Mouse (Mus musculus) lung, postnatal 14 days (tissue): ENCODE results near the gene Mblac2.

Experiments used
- DNase-seq: peaks from one replicate; pipeline ENCODE4 v3.0.0; 2021

Gene Mblac2

DNA sequence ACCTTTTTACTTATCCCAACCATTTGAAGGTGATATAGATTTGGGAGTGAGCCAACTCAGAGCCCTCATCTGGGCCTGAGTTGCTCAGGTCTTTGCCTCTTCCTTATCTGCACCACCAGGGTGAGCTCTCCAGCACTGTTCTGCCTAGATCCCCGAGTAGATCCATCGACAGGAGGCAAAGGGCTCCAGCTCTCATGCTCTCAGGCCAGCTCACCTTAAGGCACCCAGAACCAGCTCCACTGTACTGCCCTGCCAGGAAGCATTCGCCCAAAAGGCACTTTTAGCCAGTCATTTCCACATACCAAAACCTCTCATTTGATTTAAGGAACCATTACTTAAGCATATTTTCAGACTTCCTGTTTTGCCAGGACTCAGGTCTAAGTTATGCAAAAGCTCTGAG lies 29.8 kb downstream of the Mblac2 start:
- no peak for DNase-seq

DNA sequence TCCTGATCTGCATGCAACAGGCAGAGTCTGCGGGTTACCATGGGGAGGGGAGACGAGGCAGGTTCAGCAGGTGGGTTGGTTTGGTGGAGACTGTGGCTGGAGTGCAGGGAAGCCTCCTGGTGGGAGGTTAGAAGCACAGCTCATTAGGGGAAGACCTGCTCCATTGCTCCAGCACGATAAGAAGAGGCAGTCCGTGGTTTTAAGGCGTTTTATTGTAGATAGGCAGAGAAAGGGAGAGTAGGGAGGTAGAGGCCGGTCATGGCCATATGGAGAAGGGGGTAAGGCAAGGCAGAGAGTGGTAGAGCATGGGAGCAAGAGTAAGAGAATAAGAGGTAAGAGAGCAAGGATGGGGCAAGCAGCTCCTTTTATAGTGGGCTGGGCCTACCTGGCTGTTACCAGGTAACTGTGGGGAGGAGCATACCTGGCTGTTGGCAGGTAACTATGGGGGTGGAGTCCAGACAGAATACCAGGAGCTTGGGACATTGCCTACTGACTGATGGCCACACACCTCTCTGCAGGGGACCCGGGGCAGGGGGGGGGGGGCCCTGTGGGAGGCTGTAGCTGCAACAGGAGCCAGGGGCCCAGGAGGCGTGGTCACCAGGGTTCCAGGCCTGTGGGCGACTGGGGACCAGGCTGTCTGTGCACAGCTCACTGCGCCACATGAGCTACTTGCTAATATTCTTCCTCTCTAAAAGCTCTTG lies 32.4 kb downstream of the Mblac2 start:
- no peak for DNase-seq

DNA sequence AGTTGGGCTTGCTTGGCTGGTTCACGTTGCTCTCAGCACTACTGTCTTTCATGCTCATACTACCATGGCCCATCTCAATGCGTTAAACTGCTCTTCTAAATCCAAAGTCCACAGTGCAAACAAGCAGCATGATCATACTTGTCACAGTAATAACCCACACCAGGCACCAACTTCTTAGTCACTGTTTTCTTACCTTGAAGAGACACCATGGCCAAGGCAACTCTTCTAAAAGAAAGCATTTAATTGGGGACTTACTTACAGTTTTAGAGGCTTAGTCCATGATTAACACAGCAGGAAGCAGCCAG lies 32.9 kb downstream of the Mblac2 start:
- no peak for DNase-seq

DNA sequence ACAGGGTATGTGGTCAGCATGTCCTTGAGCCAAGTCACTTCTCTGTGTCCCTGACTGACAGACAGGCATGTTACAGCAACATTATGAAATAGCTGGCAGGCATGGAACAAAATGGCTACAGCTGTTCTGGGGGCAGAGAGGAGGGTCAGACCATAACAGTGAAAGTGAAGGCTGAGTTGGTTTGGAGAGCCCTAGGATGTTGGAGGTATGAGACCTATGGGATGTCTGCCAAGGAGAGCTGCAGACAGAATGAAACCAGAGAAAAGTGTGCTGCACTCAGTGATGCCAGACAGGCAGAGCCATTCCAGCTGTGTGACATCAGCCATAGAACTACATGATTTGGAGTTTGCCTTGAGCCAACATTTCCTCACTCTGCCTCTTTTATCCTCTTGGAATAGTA lies 43.7 kb downstream of the Mblac2 start:
- DNase-seq, result no peak

DNA sequence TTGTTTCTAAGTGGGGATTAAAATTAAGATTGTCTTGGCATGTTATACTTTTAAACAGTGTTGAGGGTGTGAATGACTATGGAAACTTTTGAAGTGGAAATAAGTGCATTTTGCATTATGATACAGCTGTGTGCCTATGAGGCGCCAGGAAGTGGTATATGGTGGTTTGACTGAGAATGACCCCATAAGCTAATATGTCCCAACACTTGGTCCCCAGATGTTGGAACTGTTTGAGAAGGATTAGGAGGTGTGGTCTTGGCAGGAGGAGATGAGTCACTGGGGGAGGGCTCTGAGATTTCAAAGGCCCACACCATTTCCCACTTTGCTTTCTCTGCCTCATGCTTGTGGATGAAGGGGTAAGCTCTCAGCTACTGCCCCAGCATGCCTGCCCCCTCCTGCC lies 44.2 kb downstream of the Mblac2 start:
- DNase-seq, result no peak

DNA sequence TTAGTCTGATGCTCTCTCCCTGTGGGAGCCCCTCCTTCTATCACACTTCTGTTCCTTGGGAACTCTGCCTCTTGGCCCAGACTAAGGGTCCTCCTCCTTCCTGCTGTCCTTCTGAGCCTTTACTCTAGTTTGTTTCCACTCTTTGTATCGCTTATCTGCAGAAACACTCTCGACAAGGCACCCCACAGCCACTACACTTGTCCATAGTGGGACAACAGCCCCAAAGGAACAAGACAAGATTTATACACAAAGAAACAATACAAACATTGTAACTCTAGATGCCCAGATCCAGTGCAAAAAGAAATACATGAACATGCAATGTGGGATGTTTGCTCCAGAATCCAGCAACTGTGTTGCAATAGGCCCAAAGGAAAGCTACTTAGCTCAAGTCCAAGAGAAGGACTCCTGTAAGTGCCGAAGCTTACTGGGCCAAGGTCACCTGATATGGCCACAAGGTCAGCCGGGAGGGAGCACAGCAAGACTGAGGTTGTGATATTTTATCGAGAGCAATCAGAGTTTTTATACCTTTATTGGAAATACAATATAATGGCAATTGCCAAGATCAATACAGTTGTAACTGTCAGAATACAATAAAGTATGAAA lies 46.0 kb downstream of the Mblac2 start:
- no peak for DNase-seq

DNA sequence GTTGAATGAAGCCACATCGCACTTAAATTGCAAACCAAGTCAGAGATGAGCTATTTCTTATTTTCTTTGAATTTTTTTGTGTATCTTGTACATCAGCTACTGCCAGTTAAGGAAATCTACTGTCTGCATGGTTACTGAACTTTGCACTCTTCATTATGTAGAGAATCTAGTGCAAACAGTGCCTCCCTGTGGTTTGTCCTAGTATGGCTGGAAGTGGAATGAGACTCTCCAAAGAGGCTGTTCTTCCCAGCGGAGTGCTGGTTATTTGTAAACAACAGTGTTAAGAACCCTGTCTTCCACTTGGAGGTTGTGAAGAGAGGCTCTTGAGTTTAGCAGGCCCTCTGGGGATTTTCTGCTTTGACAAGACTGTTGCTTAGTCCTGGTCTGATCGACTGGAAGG lies 49.2 kb downstream of the Mblac2 start:
- DNase-seq, result peak; percentile 57

DNA sequence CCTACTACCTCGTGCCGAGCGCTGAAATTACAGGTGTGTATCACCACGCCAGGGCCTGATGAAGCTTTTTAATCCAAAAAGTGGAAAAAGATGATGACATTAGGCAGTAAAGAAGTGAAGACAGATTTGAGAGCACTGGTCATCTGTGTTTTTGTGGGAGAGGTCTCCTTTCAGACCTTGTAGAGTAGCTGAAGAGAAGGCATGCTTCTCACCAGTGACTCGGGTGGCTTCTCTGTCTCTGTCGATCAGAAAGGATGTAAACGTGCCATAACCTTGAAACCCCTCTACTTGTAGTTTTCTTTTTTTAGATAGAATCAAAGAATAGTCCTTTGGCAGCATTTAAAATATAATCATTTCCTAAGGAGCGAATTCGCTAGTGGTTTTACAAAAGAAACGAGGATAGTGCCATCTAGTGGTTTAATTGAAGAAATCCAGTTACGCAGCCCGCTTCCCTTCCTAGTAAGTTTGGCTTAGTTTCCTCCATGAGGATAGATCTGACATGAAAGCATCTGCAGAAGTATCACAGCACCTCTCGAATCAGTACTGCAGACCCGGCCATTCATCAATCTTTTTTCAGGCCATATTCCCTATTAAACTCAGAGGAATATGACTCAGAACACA lies 50.5 kb downstream of the Mblac2 start:
- DNase-seq, result peak; percentile 37

DNA sequence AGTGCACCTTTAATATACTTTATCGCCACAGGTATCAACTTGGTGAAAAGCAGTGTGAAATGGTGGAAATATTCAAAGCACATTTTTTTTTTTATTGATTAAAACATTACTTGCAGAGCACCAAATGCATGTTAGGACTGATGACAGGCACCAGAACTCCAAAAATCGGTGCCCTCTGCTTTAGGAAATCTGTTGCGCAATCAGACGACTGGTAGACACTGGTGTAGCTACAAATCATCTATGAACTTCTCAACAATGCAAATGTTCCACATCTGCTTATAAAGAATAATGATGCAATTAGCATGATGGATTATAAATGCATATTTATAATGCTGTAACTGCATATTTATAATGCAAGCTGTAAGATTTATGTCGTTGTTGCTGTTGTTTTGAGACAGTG lies 53.0 kb downstream of the Mblac2 start:
- no peak for DNase-seq

DNA sequence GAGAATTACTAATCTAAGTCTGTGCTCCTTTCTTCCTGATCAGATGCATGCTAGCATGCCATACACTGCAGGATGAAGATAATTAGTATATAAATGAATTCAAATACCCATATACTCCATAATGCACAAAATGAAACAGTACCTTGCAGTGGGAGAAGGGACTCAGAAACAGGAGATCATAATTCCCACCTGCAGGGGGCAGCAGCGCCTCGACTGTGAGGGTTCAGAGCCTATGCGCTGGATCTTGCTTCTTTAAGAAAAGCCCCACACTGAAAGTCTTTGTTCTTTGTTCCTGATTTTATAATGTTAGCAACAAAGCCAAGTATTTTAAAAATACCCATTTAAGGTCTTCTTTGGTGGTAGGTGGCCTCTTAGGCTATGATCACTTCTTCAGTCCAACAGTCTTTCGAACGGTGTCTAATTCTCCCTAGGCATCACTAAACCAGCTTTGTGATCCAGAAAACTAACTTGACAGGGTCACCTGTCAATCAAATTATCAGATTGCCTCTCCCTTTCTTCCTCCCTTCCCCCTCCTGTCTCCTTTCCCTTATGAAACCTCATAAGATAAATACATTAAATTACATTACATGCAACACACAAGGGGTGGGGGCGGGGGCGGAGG lies 56.0 kb downstream of the Mblac2 start:
- peak; percentile 74 for DNase-seq

DNA sequence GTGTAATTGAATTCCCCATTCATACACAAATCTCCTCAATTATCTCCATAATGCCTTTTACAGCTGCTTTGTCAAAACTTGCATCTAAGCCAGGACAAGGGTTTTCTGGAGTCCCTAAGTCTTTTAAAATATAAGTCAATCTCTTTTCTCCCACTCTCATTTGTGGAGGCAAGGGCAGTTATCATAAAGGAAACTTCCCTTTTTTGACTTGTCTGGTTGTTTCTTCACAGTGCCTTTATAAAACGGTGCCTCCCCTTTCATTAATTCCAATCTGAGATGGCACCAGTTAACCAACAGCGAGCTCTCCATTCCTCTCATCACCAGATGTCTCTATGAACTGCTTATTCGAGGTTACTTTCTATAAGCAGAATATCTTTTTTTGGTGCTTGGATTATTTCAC lies 65.1 kb downstream of the Mblac2 start:
- no peak for DNase-seq

DNA sequence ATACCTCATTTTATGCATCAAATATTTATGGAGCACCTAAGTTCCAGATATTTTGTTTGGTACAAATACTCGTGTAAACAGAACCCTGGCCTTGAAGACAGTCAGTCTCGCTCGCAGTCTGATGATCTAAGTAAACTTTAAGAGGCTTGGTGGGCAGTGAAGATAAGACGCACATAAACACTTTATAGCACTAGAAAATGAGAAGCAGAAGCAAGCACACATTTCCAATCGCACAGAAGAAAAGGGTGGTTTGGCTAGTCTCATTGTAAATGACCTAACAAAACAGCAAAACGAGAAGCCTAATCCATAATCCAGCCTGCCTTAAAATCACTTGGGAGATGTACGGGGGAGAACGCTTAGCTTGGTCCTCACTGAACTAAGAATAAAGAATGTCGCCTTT lies 71.3 kb downstream of the Mblac2 start:
- no peak for DNase-seq

DNA sequence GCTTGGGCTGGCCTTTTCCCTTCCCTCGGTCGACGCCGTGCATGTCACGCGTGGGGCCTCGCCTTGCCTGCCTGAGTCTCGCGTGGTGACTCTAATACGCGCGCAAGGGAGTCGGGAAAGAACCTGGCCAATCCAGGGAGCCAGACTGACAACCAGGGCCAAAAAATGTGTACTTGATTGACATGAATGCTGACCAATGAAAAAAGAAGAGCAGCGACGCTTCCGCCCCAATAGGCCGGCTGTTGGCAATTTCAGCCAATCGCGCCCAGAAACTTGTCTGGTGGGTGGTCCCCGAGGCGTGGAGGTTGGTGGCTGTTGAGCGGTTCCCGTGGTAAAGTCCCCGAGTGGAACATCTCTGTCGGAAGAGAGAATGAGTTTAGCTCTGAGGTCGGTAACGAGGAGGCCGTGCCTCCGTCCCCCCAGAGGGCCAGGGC lies 71.8 kb downstream of the Mblac2 start, which contains the start of gene Cetn3:
Cetn3 (plus strand) TSS at position 107 of the 434 bp plus-strand sequence.
- DNase-seq, result peak; percentile 92

DNA sequence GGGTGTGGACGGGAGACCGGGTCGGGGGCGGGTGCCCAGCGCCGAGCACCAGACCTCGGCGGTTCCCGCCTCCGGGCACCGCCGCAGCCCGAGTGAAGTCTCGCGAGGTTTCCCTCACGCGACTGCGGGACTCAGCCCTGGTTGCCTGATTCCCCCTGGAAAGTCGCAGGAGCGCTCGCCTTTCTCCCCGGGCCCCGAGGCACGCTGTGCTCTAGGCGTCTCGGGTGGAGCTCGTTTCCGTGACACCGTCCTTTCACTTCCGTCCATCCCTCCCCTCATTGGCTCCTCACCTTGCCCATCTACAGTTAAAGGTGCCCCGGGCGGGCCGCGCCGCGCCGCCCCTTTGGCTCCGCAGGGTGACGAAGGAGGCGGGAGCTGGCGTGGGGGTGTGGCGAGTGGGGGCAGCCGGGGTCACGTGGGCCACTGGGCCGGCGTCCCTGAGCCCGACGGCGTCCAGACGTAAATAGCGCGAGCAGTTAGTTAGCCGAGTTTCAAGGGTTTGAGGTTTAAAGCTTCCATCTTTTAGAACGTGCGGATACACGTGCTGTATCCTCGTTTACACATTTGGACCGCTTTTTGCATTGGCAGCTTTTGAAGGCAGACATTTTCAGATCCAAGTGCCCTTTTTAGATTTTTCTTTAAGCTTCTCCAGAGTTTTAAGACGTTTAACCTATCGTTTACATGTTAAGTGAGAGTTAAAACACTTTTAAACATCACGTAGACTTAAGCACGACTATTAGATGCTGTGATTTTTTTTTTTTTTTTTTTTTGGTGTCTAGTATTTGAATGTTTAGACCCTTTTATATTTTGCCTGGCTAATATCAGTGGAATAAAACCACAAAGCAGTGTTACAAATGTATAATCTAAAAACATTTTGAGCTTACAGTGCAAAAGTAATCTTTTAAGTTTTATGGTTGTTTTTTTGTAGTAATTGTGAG lies 72.5 kb downstream of the Mblac2 start:
- peak; percentile 98 for DNase-seq

DNA sequence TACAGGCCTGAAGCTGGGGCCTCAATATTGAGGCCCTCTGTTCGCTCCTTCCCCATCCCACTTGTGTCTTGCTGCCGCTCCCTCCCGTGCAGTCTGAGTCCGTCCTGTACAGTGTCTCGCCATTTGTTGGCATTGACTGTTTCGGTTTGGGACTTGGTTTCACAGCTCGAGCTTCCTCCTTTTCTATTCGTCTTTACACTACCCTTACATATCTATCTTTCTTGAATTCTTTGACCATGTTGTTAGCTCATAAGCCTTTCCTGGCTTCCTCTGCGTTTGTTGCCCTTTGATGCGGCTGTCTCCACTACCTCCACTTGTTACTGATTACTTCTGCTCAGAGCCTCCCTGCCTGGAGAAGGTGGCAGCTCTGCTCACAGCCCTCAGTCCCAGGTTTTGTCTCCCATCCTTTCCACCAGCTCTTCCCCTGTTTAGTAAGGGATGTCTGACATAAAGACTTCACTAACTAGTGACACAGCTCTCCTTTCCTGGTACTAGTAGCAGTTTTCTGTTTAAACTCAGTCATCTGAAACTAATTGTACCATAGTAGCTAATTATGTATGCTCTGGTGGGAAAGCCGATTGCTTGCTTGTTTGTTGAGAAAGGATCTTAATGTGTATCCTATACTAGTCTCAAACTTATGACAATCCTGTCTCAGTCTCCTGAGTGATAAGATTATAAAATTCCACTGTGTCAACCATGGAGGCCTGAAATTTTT lies 74.8 kb downstream of the Mblac2 start:
- DNase-seq, result no peak

DNA sequence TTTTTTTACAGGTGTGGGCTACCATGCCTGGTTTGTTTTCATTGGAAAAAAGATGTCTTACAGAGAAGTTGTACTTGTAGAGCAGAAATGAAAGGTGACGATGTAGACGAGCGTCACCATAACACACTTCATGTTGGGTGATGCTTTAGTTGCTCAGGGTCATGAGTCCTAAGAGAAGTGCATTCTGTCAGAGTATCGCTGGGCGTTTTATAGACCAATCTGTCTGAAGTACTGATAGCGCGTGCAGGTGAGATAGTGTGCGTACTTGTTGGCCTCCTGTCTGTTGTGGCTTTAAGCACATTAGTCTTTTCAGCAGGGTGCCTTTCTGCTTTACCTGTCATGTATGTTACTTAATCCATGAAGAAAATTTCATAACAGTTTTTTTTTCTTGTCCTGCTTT lies 79.0 kb downstream of the Mblac2 start:
- DNase-seq, result no peak

DNA sequence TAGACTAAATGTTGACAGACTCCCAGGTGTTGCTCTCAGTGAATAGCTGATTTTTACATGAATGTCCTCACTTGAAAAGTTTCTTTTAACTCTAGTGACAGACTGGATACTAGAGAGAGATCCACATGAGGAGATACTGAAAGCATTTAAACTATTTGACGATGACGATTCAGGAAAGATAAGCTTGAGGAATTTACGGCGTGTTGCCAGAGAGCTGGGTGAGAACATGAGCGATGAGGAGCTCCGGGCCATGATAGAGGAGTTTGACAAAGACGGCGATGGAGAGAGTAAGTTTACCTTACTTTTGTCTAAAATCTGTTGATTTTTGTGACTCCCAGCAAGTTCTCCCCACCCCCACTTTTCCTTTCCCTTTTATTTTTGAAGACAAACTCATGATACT lies 80.7 kb downstream of the Mblac2 start:
- peak; percentile 5 for DNase-seq

DNA sequence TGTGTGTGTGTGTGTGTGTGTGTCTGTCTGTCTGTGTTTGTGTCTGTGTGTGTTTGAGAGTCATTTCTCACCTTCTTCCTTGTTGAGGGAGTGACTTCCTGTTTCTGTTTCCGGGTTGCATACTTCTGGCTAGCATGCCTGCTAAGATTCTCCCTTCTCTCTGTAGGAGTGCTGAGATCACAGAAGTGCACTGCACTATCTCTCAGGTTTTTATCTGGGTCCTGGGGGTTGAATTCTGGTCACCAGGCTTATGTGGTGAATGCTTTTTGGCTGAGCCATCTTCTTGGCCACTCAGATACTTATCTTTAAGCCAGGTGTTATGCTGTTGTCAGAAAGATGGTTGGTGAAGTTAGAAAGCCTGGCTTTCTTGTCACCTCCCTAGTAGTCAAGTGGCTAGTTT lies 82.7 kb downstream of the Mblac2 start:
- no peak for DNase-seq

DNA sequence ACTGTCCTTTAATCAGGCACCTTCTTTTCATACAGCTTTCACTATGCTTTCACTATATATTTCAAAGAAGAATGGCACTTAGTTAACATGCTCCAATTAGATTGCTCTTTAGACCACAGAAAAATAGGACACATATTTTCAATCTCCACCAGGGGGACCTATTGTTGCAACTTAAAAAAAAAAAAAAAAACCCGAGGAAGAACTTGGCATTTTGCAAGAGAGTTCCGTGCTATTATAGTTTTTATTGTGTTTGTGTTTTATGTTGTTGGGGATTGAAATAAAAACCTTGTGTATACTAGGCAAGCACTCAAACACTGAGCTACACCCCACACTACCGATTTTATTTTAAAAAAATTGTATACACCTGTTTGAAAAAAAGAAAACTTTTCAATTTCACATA lies 90.0 kb downstream of the Mblac2 start:
- DNase-seq, result no peak
